Mouse (Mus musculus) CD4-positive, CD25-positive, alpha-beta regulatory T cell, adult 2 months (primary cell): Measurements from ENCODE around the gene Ifngr2.

Source experiments
- DNase-seq: peaks from one replicate; pipeline ENCODE4 v3.0.0-alpha.2; 2012; ENCODE audit warnings: low read depth, low spot score

Ifngr2 gene

GRCm38 (mm10) chr16:91536372-91536771 lies 10.5 kb upstream of the Ifngr2 start:
- DNase-seq: no peak

- DNase-seq: no peak
Measured at GRCm38 (mm10) chr16:91537065-91537464, 9.8 kb upstream of the Ifngr2 start.

- peak; percentile 70 for DNase-seq
Measured at GRCm38 (mm10) chr16:91538051-91538450, 8.8 kb upstream of the Ifngr2 start.

- DNase-seq: peak; percentile 62
Measured at GRCm38 (mm10) chr16:91538513-91538912, 8.4 kb upstream of the Ifngr2 start.

- DNase-seq: peak; percentile 76
Measured at GRCm38 (mm10) chr16:91541573-91542081, 5.2 kb upstream of the Ifngr2 start.

- DNase-seq: no peak
Measured at GRCm38 (mm10) chr16:91543619-91544018, 3.3 kb upstream of the Ifngr2 start.

- peak; percentile 78 for DNase-seq
Measured at GRCm38 (mm10) chr16:91545597-91546281, 1.1 kb upstream of the Ifngr2 start.

GRCm38 (mm10) chr16:91546391-91546835 lies 459 bp upstream of the Ifngr2 start:
- peak; percentile 48 for DNase-seq

- peak; percentile 47 for DNase-seq
Measured at GRCm38 (mm10) chr16:91547974-91548373, 1.1 kb downstream of the Ifngr2 start.

- DNase-seq: peak; percentile 35
Measured at GRCm38 (mm10) chr16:91548586-91548985, 1.7 kb downstream of the Ifngr2 start.

GRCm38 (mm10) chr16:91548996-91549395 lies 2.1 kb downstream of the Ifngr2 start:
- DNase-seq: peak; percentile 55

- no peak for DNase-seq
Measured at GRCm38 (mm10) chr16:91549616-91550015, 2.7 kb downstream of the Ifngr2 start.

- peak; percentile 44 for DNase-seq
Measured at GRCm38 (mm10) chr16:91551081-91551524, 4.2 kb downstream of the Ifngr2 start.

- no peak for DNase-seq
Measured at GRCm38 (mm10) chr16:91552072-91552471, 5.2 kb downstream of the Ifngr2 start.

GRCm38 (mm10) chr16:91553625-91554024 lies 6.8 kb downstream of the Ifngr2 start:
- peak; percentile 68 for DNase-seq

GRCm38 (mm10) chr16:91555017-91555605 lies 8.2 kb downstream of the Ifngr2 start:
- no peak for DNase-seq

GRCm38 (mm10) chr16:91556659-91557058 lies 9.8 kb downstream of the Ifngr2 start:
- no peak for DNase-seq

- DNase-seq: no peak
Measured at GRCm38 (mm10) chr16:91557214-91557613, 10.3 kb downstream of the Ifngr2 start.

- DNase-seq: no peak
Measured at GRCm38 (mm10) chr16:91557693-91558092, 10.8 kb downstream of the Ifngr2 start.

- peak; percentile 68 for DNase-seq
Measured at GRCm38 (mm10) chr16:91561099-91561498, 14.2 kb downstream of the Ifngr2 start.

- no peak for DNase-seq
Measured at GRCm38 (mm10) chr16:91561541-91562457, 14.9 kb downstream of the Ifngr2 start.
